Mouse (Mus musculus) small intestine, adult 2 months (tissue): ENCODE measurements around the gene Nrp1. TPM values are rescaled to one million over a fixed set of nuclear protein-coding genes. Genes with fewer than 3 reads are reported as not detected.

ENCODE experiments used
- H3K27ac ChIP-seq: fragments of 200-500 bp; 2 replicates; pipeline ENCODE4 v1.5.1; 2012; ENCODE audit warnings: low read depth, low read length, control low read depth, inconsistent platforms; ENCODE audit not compliant: insufficient read depth
- H3K27me3 ChIP-seq: fragments of 200-500 bp; 2 replicates; pipeline ENCODE4 v1.6.1; 2012; ENCODE audit warnings: mild to moderate bottlenecking, moderate library complexity, low read length, inconsistent platforms; ENCODE audit not compliant: control insufficient read depth, insufficient read depth
- H3K36me3 ChIP-seq: fragments of 200-500 bp; 2 replicates; pipeline ENCODE4 v1.6.1; 2012; ENCODE audit warnings: mild to moderate bottlenecking, low read length, control low read depth, inconsistent platforms; ENCODE audit not compliant: control insufficient read depth, insufficient read depth
- H3K4me1 ChIP-seq: fragments of 200-500 bp; 2 replicates; pipeline ENCODE4 v1.6.1; 2012; ENCODE audit warnings: low read length, inconsistent platforms, mixed read lengths; ENCODE audit not compliant: control insufficient read depth, insufficient read depth, insufficient read length
- H3K4me3 ChIP-seq: fragments of 200-500 bp; 2 replicates; pipeline ENCODE4 v1.5.1; 2012; ENCODE audit warnings: low read depth, mild to moderate bottlenecking, control low read depth, inconsistent platforms, low read length, moderate library complexity
- CTCF ChIP-seq: fragments of 200-500 bp; IDR thresholded peaks from 2 replicates; pipeline ENCODE4 v1.5.1; 2012; ENCODE audit warnings: low read depth, mild to moderate bottlenecking, control low read depth, inconsistent platforms, low read length, moderate library complexity, mixed read lengths; ENCODE audit not compliant: insufficient replicate concordance, insufficient read length; ENCODE audit errors: extremely low read depth
- POLR2A ChIP-seq: fragments of 200-500 bp; IDR thresholded peaks from 2 replicates; pipeline ENCODE4 v1.6.1; 2012; ENCODE audit warnings: low read depth, mild to moderate bottlenecking, control low read depth, inconsistent platforms, low read length, moderate library complexity
- WGBS: fragments of 180-500 bp; shearing (Covaris S2); methylation state at CpG from one replicate; pipeline ENCODE4 v1.1.7; 2018; 5-methylcytosine and 5-hydroxymethylcytosine counted together
- polyA plus RNA-seq: library from polyadenylated mRNA; depleted of rRNA; stranded (reverse); fragments of >200 nt; gene quantifications from 2 replicates; pipeline ENCODE4 v1.2.3, GENCODE M21; 2012

Nrp1 gene
- polyA plus RNA-seq, 1 experiment: 6.6 TPM

DNA sequence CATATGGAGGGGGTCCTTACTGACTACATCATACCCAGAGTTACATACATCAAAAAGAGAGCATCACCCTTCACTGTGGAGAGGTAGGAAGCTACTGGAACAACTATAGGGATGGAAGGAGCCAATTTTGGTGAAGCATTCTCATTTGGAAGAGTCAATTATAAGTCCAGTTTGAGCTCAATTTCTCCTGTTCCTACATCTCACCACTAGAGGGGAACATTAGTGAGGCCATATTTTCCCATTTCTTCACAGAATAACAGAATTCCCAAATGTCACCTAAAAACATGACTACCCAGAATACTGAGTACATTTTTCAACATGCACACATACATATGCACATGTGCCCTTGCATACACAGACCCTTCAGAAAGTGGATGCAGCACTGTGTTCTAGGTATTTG is 152.6 kb downstream of the Nrp1 start:
- Histone ChIP-seq H3K27ac (no peak overlapping the region), H3K27me3 (no peaks in the 10 kb centered on the region), H3K4me1 (no peaks in the 10 kb centered on the region), H3K36me3 (no peaks in the 10 kb centered on the region), H3K4me3 (no peak overlapping the region)
- no peak for TF ChIP-seq CTCF
- no peak for TF ChIP-seq POLR2A

DNA sequence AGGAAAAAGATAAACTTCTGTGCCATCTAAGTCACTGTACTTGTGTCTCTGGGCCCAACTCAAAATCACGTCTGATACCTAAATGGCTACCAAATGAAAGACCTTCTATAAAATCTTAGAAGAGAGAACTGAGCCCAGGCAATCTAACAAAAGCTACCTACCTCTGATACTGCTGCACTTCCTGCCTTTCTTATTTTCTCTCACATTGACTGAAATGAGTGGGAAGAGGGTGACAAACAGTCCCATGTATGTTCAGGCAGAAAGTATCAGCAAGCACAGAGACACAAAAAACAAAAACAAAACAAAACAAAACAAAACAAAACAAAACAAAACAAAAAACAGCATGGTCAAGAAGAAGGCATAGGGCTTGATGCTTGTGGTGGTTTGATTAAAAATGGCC is 153.3 kb downstream of the Nrp1 start:
- Histone ChIP-seq H3K27ac (no peak overlapping the region), H3K4me3 (no peak overlapping the region), H3K27me3 (no peaks in the 10 kb centered on the region), H3K36me3 (no peaks in the 10 kb centered on the region), H3K4me1 (no peaks in the 10 kb centered on the region)
- TF ChIP-seq POLR2A (no peak), CTCF (no peak)
- WGBS: 83% methylated on average over 1 of the region's 1 CpGs

DNA sequence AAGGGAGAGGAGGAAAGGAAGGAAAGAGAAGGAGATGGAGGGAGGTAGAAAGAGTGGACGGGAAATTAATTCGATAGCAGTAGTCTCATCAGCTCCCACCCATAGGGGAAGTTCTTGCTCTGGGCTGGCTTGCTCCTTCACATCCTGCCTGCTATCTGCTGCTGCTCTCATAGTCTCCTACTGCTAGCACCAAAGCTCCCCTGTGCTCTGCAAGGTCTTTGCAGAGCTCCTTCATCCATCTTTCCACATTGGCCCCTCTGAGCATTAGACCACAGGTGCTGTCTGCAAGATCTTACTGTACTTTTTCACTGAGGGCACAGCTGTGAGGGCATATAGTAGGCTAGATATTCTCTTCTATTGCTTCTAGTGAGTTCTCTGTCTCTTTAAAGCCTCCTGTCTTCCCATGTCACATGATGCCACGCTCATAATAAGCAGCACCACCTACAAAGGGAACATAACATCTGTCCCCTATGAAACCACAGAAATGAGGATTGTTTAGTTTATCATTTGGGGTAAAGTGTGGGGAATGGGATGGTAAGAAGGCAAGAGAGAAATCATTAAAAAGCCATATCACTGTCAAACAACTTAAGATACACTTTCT is 158.5 kb downstream of the Nrp1 start:
- no peaks in the 10 kb centered on the region for H3K27me3 ChIP-seq
- 66% methylated on average over 3 of the region's 3 CpGs for WGBS
- no peaks in the 10 kb centered on the region for H3K36me3 ChIP-seq
- no peaks in the 10 kb centered on the region for H3K4me1 ChIP-seq
- TF ChIP-seq POLR2A (no peak), CTCF (no peak)
- H3K27ac ChIP-seq: no peak overlapping the region
- H3K4me3 ChIP-seq: no peak overlapping the region

DNA sequence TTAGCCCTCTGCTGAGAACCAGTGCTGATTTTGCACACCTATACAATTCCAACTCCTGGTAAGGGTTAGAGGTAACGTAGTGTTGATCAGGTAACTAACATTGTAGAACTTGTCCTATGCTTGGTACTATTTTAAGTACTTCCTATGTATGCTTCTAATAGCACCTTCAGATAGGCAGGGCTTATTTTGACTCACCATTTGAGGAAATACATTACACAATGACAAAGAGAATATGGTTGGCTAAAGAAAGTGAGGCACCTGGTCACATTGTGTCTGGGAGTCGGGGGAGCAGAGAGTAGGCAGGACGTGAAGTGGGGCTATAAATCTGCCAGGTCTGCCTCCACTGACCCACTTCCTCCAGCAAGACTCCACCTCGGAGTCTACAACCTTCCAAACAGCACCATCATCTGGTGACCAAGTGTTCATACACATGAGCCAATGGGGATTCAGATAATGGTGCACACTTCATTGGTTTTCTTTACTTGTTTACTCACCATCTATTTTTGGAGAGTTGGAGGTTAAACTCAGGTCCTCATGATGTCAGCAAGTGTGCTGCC is 159.2 kb downstream of the Nrp1 start:
- no peak for TF ChIP-seq POLR2A
- no peak for TF ChIP-seq CTCF

DNA sequence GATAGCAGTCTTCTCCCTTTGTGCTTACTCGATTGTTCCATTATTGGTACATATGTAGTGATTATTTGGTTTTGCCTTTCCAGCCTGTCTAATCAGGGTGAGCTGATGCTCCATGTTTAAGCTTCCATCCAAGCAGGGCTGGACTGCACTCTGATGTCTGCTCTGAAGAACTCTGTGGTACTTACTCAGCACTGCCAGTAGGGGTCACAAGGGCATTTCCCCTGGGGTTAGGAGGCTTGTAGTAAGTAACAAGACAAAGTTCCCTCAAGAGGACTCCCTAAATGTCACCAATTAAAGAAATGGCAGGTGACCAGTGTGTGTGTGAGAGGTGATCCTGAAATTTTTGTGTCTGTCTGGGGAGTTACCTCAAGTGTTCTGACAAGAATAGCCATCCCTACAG is 161.0 kb downstream of the Nrp1 start:
- no peak for TF ChIP-seq POLR2A
- TF ChIP-seq CTCF: 0 out of 2 replicates have a peak, but pooled peaks have one; percentile 21
- Histone ChIP-seq H3K27ac (no peak overlapping the region), H3K36me3 (no peaks in the 10 kb centered on the region), H3K4me1 (no peaks in the 10 kb centered on the region), H3K27me3 (no peaks in the 10 kb centered on the region), H3K4me3 (no peak overlapping the region)
- 73% methylated on average over 1 of the region's 1 CpGs for WGBS

More for the DNA sequence above, 159.2 kb downstream of the Nrp1 start:
- WGBS: 33% methylated on average over 4 of the region's 4 CpGs
- Histone ChIP-seq H3K4me1 (no peaks in the 10 kb centered on the region), H3K4me3 (no peak overlapping the region), H3K27me3 (no peaks in the 10 kb centered on the region), H3K27ac (no peak overlapping the region), H3K36me3 (no peaks in the 10 kb centered on the region)

DNA sequence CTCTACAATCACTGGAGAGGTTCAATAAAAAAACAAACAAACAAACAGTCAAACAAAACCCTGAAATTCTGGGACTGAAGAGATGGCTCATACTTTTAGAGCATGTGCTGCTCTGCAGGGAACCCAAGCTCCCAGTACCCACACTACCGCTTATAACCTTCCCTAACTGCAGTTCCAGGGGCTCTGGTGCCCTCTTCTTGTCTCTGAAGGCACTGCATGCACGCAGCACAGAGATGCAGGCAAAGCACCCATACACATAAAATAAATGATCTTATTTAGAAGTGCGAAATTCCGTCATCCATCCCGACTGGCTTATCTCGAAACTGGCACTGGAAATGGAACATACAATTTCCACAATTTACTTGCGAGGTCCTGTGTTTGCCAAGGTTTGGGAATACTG is 165.4 kb downstream of the Nrp1 start:
- WGBS: 70% methylated on average over 7 of the region's 7 CpGs
- Histone ChIP-seq H3K4me1 (no peaks in the 10 kb centered on the region), H3K27me3 (no peaks in the 10 kb centered on the region), H3K4me3 (no peak overlapping the region), H3K27ac (no peak overlapping the region), H3K36me3 (no peaks in the 10 kb centered on the region)
- TF ChIP-seq CTCF (peak; percentile 38; the same call in 1 of the 2 replicates), POLR2A (no peak)

DNA sequence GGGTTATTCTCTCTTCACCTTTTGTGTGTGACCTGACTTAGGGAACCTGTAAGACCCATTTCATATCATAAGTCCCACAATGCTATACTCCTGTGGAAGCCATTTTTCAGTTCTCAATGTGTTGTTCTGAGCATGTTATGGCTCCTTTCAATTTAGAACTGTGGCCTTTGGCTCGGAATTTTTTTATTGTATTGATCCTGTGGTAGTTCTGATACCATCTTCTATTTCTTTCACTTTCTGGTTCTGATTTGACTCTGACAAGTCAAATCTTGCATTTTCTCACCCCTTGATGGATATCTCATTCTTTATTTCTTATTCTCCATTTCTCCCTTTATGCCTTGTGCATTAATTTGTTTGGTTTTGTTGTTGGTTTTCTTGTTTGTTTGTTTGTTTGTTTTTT is 167.5 kb downstream of the Nrp1 start:
- Histone ChIP-seq H3K27me3 (no peaks in the 10 kb centered on the region), H3K36me3 (no peaks in the 10 kb centered on the region), H3K4me3 (no peak overlapping the region), H3K4me1 (no peaks in the 10 kb centered on the region), H3K27ac (no peak overlapping the region)
- 26% methylated on average over 1 of the region's 1 CpGs for WGBS
- no peak for TF ChIP-seq CTCF
- TF ChIP-seq POLR2A: no peak
